In genomic region chr10:70095506-70096270, GRCm38 (mm10) we compare ENCODE assay signal across 7 mouse cellular contexts. TPM values are rescaled to one million over a fixed set of nuclear protein-coding genes. Genes with fewer than 3 reads are reported as not detected.
DNase-seq lines count a peak whose midpoint lies in the region; ATAC-seq and TF ChIP-seq lines count a peak whose summit lies in the region.

No protein-coding gene starts in this region.

- 20% methylated on average over 13 of the region's 13 CpGs for WGBS in hindbrain, embryonic 16.5 days
- 11% methylated on average over 13 of the region's 13 CpGs for WGBS in macrophage (ENCODE audit: missing documents)

- peaks cover 6% of the 10 kb centered on the region for H3K4me1 ChIP-seq in cortical plate, adult 2 months (ENCODE audit: control insufficient read depth, insufficient read depth, low read length)
- peaks cover 20% of the 10 kb centered on the region for H3K4me1 ChIP-seq in hindbrain, embryonic 16.5 days (ENCODE audit: control insufficient read depth, insufficient read depth, low read depth, low read length)

- no peak overlapping the region for H3K9ac ChIP-seq in hindbrain, embryonic 16.5 days (ENCODE audit: low read depth, low read length)

- TF ChIP-seq CTCF in cortical plate, adult 2 months (IDR thresholded peaks at IDR 0.05; ENCODE audit: extremely low read depth, insufficient read depth, low read length): no peak

- peaks cover 33% of the 10 kb centered on the region for H3K79me2 ChIP-seq in macrophage (ENCODE audit: inconsistent target)

- H3K4me3 ChIP-seq in cortical plate, adult 2 months (ENCODE audit: insufficient read depth, low read length): peak overlapping the region; percentile 27
- peak overlapping the region; percentile 55 for H3K4me3 ChIP-seq in hindbrain, embryonic 16.5 days (ENCODE audit: low read length)
- peak overlapping the region; percentile 63 for H3K4me3 ChIP-seq in macrophage (ENCODE audit: inconsistent target)

- H3K36me3 ChIP-seq in hindbrain, embryonic 16.5 days (ENCODE audit: control insufficient read depth, insufficient read depth, low read length): no peaks in the 10 kb centered on the region
- H3K36me3 ChIP-seq in macrophage (ENCODE audit: inconsistent target): no peaks in the 10 kb centered on the region

- peak; percentile 48 for DNase-seq in thymus, postnatal 0 days (ENCODE audit: low spot score)
- DNase-seq in thymus, adult 18-20 months: no peak
- DNase-seq in cerebellum, adult 8-10 months: no peak
- DNase-seq in gastrocnemius, postnatal 25 days: no peak

- H3K4me2 ChIP-seq in hindbrain, embryonic 16.5 days (ENCODE audit: low read length): peak overlapping the region; percentile 75

- TF ChIP-seq POLR2A in cortical plate, adult 2 months (IDR thresholded peaks at IDR 0.05; ENCODE audit: extremely low read depth, insufficient read depth, low read length): no peak

- no peak overlapping the region for H3K27ac ChIP-seq in cortical plate, adult 2 months (ENCODE audit: insufficient read depth, low read length)
- H3K27ac ChIP-seq in hindbrain, embryonic 16.5 days (ENCODE audit: low read depth, low read length): peak overlapping the region; percentile 36
- H3K27ac ChIP-seq in macrophage: peak overlapping the region; percentile 71

- ATAC-seq in hindbrain, embryonic 16.5 days: no peak

- H3K9me3 ChIP-seq in hindbrain, embryonic 16.5 days (ENCODE audit: control insufficient read depth, low read length): no peaks in the 10 kb centered on the region

- H3K27me3 ChIP-seq in hindbrain, embryonic 16.5 days (replicated peaks; ENCODE audit: control insufficient read depth, insufficient read depth, low read length): no peaks in the 10 kb centered on the region

RNA-seq across cellular contexts. Expression of gene Ccdc6, which starts 1.2 kb away (rescaled TPM):
- 14.7 and 16.4 TPM in 2 replicates for polyA plus RNA-seq in thymus, postnatal 0 days (2015; fragmentation: Nextera tagmentation; extraction: Ambion mirVana)
- 23.3 and 23.8 TPM in 2 replicates for polyA plus RNA-seq in cortical plate, adult 2 months (2012; rRNA removed)
- polyA plus RNA-seq in hindbrain, embryonic 16.5 days (2015; fragmentation: Nextera tagmentation; extraction: Ambion mirVana): 18.6 and 23.0 TPM in 2 replicates
- 10 to 100 TPM in 25 of 26 experiments, 1 to 10 TPM in 1; 6.0 to 93.0 (median 42.1) TPM for total RNA-seq in macrophage (2018; cell fraction: chromatin; rRNA removed)
- 10 to 100 TPM; 22.6 to 42.1 (median 36.8) TPM for total RNA-seq in macrophage (2018; cell fraction: cytosol; rRNA removed)
- total RNA-seq in macrophage (2018; cell fraction: nucleus; rRNA removed): 10 to 100 TPM; 16.7 to 68.1 (median 40.5) TPM
- 18.6 to 19.0 TPM (median 18.7 TPM) in 3 replicates for polyA plus RNA-seq in macrophage (2018)
- 100 to 1,000 TPM in 1 of 2 experiments, 10 to 100 TPM in 1; 98.9 to 100 TPM for total RNA-seq in gastrocnemius, postnatal 25 days (2021)
